ENCODE assay signal across 11 mouse cellular contexts in the genomic region with DNA sequence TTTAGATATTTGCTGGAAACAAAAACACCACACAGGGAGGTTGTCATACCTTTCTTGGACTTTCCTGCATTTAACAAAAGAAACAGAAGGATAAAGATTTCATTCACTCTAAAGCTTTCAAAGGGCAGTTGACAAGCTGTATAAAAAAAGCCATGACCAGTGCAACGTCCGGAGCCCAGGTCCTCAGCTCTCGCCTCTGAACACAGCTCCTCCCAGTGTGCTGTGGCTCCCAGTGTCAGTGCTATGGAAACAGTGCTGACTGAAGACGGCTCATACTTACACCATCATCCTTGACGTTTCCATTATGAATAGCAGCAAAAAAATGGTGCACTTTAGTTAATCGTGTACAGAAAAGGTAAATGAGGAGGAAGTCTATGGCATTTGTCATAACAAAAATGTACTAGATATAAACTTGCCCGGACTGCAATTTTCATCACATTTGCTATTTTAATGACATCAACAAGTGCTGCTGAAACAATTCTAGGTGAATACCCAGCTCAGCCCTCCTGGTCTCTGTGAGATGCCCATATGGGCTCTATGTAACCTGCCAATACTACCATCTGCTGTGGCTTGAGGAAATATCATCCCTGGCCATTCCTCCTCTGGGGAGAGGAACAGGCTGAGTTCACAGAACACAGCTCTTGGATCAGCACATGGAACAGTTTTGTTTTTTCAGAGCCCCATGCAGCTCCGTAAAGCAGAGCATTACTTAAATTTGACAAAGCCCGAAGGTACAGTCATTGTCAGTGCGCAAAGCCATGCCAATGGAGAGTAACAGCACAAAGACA. TPM values are rescaled to one million over a fixed set of nuclear protein-coding genes. Genes with fewer than 3 reads are reported as not detected.
DNase-seq lines count a peak whose midpoint lies in the region; ATAC-seq and TF ChIP-seq lines count a peak whose summit lies in the region.
"Had no signal": no experiment of that assay in that cellular context is flagged by ENCODE, and none has a peak within 500 bp of the region (broad histone marks: within the 10 kb centered on the region; RNA-seq: fewer than 3 reads in every experiment).

No protein-coding gene starts in this region.

- no peak for DNase-seq in forebrain, embryonic 11.5 days (ENCODE audit: low spot score)
- no peak for DNase-seq in kidney, adult 9 months
- DNase-seq in cerebellum, adult 18-20 months: peak; percentile 82 to 90
- peak; percentile 22 for DNase-seq in forebrain, postnatal 0 days
- no peak for DNase-seq in liver, postnatal 0 days
- DNase-seq in lung, postnatal 25 days (ENCODE audit: low spot score): no peak
- DNase-seq: thymus, postnatal 14 days had no signal

- H3K4me2 ChIP-seq in forebrain, embryonic 12.5 days: no peak overlapping the region
- no peak overlapping the region for H3K4me2 ChIP-seq in forebrain, embryonic 11.5 days (ENCODE audit: low read depth, low read length, severe bottlenecking)
- H3K4me2 ChIP-seq in kidney, embryonic 16.5 days (replicated peaks; ENCODE audit: low read depth, low read length): no peak overlapping the region
- 0 out of 2 replicates have a peak overlapping the region, but pooled peaks have one; percentile 10 for H3K4me2 ChIP-seq in forebrain, postnatal 0 days (ENCODE audit: low read depth)
- H3K4me2 ChIP-seq in liver, postnatal 0 days (ENCODE audit: low read depth, low read length): no peak overlapping the region
- H3K4me2 ChIP-seq: heart, embryonic 11.5 days had no signal

- H3K36me3 ChIP-seq in forebrain, embryonic 12.5 days (replicated peaks): peaks cover 14% of the 10 kb centered on the region
- no peaks in the 10 kb centered on the region for H3K36me3 ChIP-seq in forebrain, embryonic 11.5 days (ENCODE audit: control insufficient read depth, insufficient read depth, low read length)
- H3K36me3 ChIP-seq in kidney, embryonic 16.5 days (ENCODE audit: insufficient read depth, low read length): peaks cover 52% of the 10 kb centered on the region
- H3K36me3 ChIP-seq in forebrain, postnatal 0 days (ENCODE audit: insufficient read depth): no peaks in the 10 kb centered on the region
- H3K36me3 ChIP-seq in liver, postnatal 0 days (replicated peaks; ENCODE audit: insufficient read depth, low read length): peaks cover 2% of the 10 kb centered on the region; the same call in 1 of the 2 replicates

- H3K27ac ChIP-seq in forebrain, embryonic 12.5 days: 0 out of 2 replicates have a peak overlapping the region, but pooled peaks have one; percentile 19
- H3K27ac ChIP-seq in forebrain, embryonic 11.5 days (ENCODE audit: low read depth, low read length): no peak overlapping the region
- peak overlapping the region; percentile 76 for H3K27ac ChIP-seq in kidney, embryonic 16.5 days (ENCODE audit: low read length)
- no peak overlapping the region for H3K27ac ChIP-seq in forebrain, postnatal 0 days (ENCODE audit: low read depth, low read length)
- H3K27ac ChIP-seq in liver, postnatal 0 days (ENCODE audit: low read depth): no peak overlapping the region

- no peak for TF ChIP-seq EP300 in liver, postnatal 0 days (IDR thresholded peaks at IDR 0.05; ENCODE audit: low read depth)

- no peaks in the 10 kb centered on the region for H3K9me3 ChIP-seq in forebrain, embryonic 12.5 days
- no peaks in the 10 kb centered on the region for H3K9me3 ChIP-seq in forebrain, embryonic 11.5 days (ENCODE audit: control insufficient read depth, low read length)
- no peaks in the 10 kb centered on the region for H3K9me3 ChIP-seq in kidney, embryonic 16.5 days (ENCODE audit: low read length)
- H3K9me3 ChIP-seq in forebrain, postnatal 0 days (ENCODE audit: low read length): no peaks in the 10 kb centered on the region
- no peaks in the 10 kb centered on the region for H3K9me3 ChIP-seq in liver, postnatal 0 days (ENCODE audit: low read length)

- H3K27me3 ChIP-seq in forebrain, embryonic 12.5 days: no peaks in the 10 kb centered on the region
- H3K27me3 ChIP-seq in forebrain, embryonic 11.5 days (ENCODE audit: control insufficient read depth, insufficient read depth, low read length): no peaks in the 10 kb centered on the region
- no peaks in the 10 kb centered on the region for H3K27me3 ChIP-seq in kidney, embryonic 16.5 days (ENCODE audit: insufficient read depth, low read length)
- no peaks in the 10 kb centered on the region for H3K27me3 ChIP-seq in forebrain, postnatal 0 days (ENCODE audit: insufficient read depth, low read length)
- H3K27me3 ChIP-seq in liver, postnatal 0 days (ENCODE audit: insufficient read depth, low read length): no peaks in the 10 kb centered on the region
- H3K27me3 ChIP-seq: Patski had no signal

- H3K4me3 ChIP-seq in forebrain, embryonic 12.5 days (replicated peaks): no peak overlapping the region
- no peak overlapping the region for H3K4me3 ChIP-seq in forebrain, embryonic 11.5 days (ENCODE audit: low read depth, low read length)
- H3K4me3 ChIP-seq in kidney, embryonic 16.5 days (ENCODE audit: low read length): no peak overlapping the region
- H3K4me3 ChIP-seq in forebrain, postnatal 0 days (ENCODE audit: low read depth, low read length): no peak overlapping the region
- no peak overlapping the region for H3K4me3 ChIP-seq in liver, postnatal 0 days (ENCODE audit: low read depth, low read length)

- no peak for TF ChIP-seq CTCF in forebrain, postnatal 0 days (IDR thresholded peaks at IDR 0.05; ENCODE audit: low read depth)
- no peak for TF ChIP-seq CTCF in liver, postnatal 0 days (IDR thresholded peaks at IDR 0.05; ENCODE audit: low read depth)

- peak; percentile 55; the same call in 1 of the 2 replicates for ATAC-seq in forebrain, embryonic 12.5 days (ENCODE audit: low FRiP score)
- no peak for ATAC-seq in forebrain, embryonic 11.5 days (replicated peaks; ENCODE audit: low FRiP score)
- ATAC-seq in kidney, embryonic 16.5 days (ENCODE audit: low FRiP score, low TSS enrichment): no peak
- ATAC-seq in forebrain, postnatal 0 days: peak; percentile 85
- no peak for ATAC-seq in liver, postnatal 0 days
- ATAC-seq: Patski had no signal

- no peak overlapping the region for H3K9ac ChIP-seq in forebrain, embryonic 12.5 days
- H3K9ac ChIP-seq in forebrain, embryonic 11.5 days (ENCODE audit: low read length): no peak overlapping the region
- H3K9ac ChIP-seq in kidney, embryonic 16.5 days (replicated peaks; ENCODE audit: low read length): no peak overlapping the region
- H3K9ac ChIP-seq in forebrain, postnatal 0 days: no peak overlapping the region
- no peak overlapping the region for H3K9ac ChIP-seq in liver, postnatal 0 days (replicated peaks)

- 0 out of 2 replicates have a peak, but pooled peaks cover 12% of the 10 kb centered on the region for H3K4me1 ChIP-seq in forebrain, embryonic 12.5 days
- H3K4me1 ChIP-seq in forebrain, embryonic 11.5 days (replicated peaks; ENCODE audit: control insufficient read depth, insufficient read depth, low read length): no peaks in the 10 kb centered on the region
- H3K4me1 ChIP-seq in kidney, embryonic 16.5 days (ENCODE audit: insufficient read depth, low read length): peaks cover 28% of the 10 kb centered on the region
- peaks cover 6% of the 10 kb centered on the region; the same call in 1 of the 2 replicates for H3K4me1 ChIP-seq in forebrain, postnatal 0 days (ENCODE audit: insufficient read depth)
- no peaks in the 10 kb centered on the region for H3K4me1 ChIP-seq in liver, postnatal 0 days (ENCODE audit: insufficient read depth)

- 61% methylated on average over 10 of the region's 10 CpGs for WGBS in forebrain, embryonic 12.5 days
- WGBS in forebrain, embryonic 11.5 days: 74% methylated on average over 10 of the region's 10 CpGs
- WGBS in kidney, embryonic 16.5 days: 50% methylated on average over 10 of the region's 10 CpGs
- 33% methylated on average over 10 of the region's 10 CpGs for WGBS in forebrain, postnatal 0 days
- WGBS in liver, postnatal 0 days (ENCODE audit: insufficient replicate concordance): 76% methylated on average over 10 of the region's 10 CpGs

RNA-seq across cellular contexts. Expression of gene Abhd10, which starts 25.3 kb away (rescaled TPM):
- 41.9 and 44.9 TPM in 2 replicates for polyA plus RNA-seq in forebrain, embryonic 12.5 days (2016; fragmentation: Nextera tagmentation; extraction: Ambion mirVana)
- 36.2 and 39.0 TPM in 2 replicates for polyA plus RNA-seq in forebrain, embryonic 11.5 days (2014; fragmentation: Nextera tagmentation; extraction: Ambion mirVana)
- 36.4 and 36.7 TPM in 2 replicates for polyA plus RNA-seq in kidney, embryonic 16.5 days (2015; fragmentation: Nextera tagmentation; extraction: Ambion mirVana)
- total RNA-seq in forebrain, postnatal 0 days (2014; rRNA removed): 22.9 and 27.4 TPM in 2 replicates
- 24.7 and 33.4 TPM in 2 replicates for polyA plus RNA-seq in forebrain, postnatal 0 days (2015; fragmentation: Nextera tagmentation; extraction: Ambion mirVana)
- 13.9 TPM in 2 replicates for polyA plus RNA-seq in liver, postnatal 0 days (2015; fragmentation: Nextera tagmentation; extraction: Ambion mirVana)

RNA-seq across cellular contexts. Expression of gene Tagln3, which starts 43.6 kb away (rescaled TPM):
- polyA plus RNA-seq in forebrain, embryonic 12.5 days (2016; fragmentation: Nextera tagmentation; extraction: Ambion mirVana): 319 and 330 TPM in 2 replicates
- 212 and 237 TPM in 2 replicates for polyA plus RNA-seq in forebrain, embryonic 11.5 days (2014; fragmentation: Nextera tagmentation; extraction: Ambion mirVana)
- polyA plus RNA-seq in kidney, embryonic 16.5 days (2015; fragmentation: Nextera tagmentation; extraction: Ambion mirVana): 6.8 and 9.3 TPM in 2 replicates
- 225 and 289 TPM in 2 replicates for total RNA-seq in forebrain, postnatal 0 days (2014; rRNA removed)
- 328 and 399 TPM in 2 replicates for polyA plus RNA-seq in forebrain, postnatal 0 days (2015; fragmentation: Nextera tagmentation; extraction: Ambion mirVana)
- polyA plus RNA-seq in liver, postnatal 0 days (2015; fragmentation: Nextera tagmentation; extraction: Ambion mirVana): 0.08 TPM in 1 of 2 replicates, not detected in the other

Comparison
In these comparisons a context has a peak if more than half of its experiments do, and no peak if none do; other contexts are left out.
1. ATAC-seq: peak in forebrain, embryonic 12.5 days (single experiment) and forebrain, postnatal 0 days (single experiment); none in forebrain, embryonic 11.5 days (single experiment), kidney, embryonic 16.5 days (single experiment) and liver, postnatal 0 days (single experiment).
2. H3K27ac ChIP-seq: peak in forebrain, embryonic 12.5 days (single experiment) and kidney, embryonic 16.5 days (single experiment); none in forebrain, embryonic 11.5 days (single experiment), forebrain, postnatal 0 days (single experiment) and liver, postnatal 0 days (single experiment).
3. DNase-seq: peak in cerebellum, adult 18-20 months (2 of 2) and forebrain, postnatal 0 days (single experiment); none in forebrain, embryonic 11.5 days (single experiment), kidney, adult 9 months (single experiment), liver, postnatal 0 days (single experiment) and lung, postnatal 25 days (single experiment).
4. RNA of gene Tagln3, which starts 43.6 kb away (polyA plus RNA-seq): 328 to 399 TPM in forebrain, postnatal 0 days, 319 to 330 TPM in forebrain, embryonic 12.5 days and 212 to 237 TPM in forebrain, embryonic 11.5 days; 6.8 to 9.3 TPM in kidney, embryonic 16.5 days and 0.08 TPM in liver, postnatal 0 days; every median in the first group is over 10 times any median in the second.